Mouse (Mus musculus) adrenal gland, adult (tissue): ENCODE results near the gene Limch1.

Experiments
- DNase-seq, 2 experiments: peaks; one replicate each; pipeline ENCODE4 v3.0.0; 2022 to 2023; ENCODE audit warnings: low spot score in 1 of 2; ENCODE audit not compliant: inconsistent age in 2 of 2

The Limch1 gene

DNA sequence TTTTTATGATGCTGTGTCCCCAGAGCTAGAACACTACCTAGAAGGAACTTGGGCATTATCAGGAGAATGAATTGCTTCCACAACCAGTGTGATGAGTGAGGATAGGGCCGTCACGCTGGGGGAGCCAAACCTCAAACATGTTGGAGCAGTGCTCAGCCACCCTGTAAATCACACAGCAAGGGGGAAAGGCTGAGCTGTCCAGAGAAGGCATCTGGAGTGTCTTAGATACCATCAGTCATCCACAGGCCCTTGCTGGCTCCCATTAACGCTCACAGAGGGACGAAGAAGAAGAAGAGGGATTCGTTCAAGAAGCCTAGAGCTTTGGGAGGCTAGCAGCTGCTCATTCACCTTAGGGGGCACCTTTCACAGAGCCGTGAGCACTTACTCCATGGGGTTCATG is 219.8 kb downstream of the Limch1 start:
- no peak for DNase-seq

DNA sequence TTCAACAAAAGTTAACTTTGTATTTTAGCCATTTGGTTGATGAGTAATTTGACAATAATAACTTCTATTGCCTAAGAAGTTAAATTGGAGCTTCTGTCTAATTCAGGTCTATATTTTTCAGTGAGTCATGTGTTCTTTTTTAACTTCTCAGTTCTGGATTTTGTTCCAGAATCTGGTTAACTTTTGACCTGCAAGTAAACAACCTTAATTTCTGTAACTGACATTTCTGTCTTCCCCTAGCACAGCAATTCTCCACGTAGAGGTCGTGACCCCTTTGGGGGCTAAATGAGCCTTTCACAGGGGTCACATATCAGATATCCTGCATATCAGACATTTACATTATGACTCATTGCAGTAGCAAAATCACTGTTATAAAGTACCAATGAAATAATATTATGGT is 221.5 kb downstream of the Limch1 start:
- DNase-seq = no peak

DNA sequence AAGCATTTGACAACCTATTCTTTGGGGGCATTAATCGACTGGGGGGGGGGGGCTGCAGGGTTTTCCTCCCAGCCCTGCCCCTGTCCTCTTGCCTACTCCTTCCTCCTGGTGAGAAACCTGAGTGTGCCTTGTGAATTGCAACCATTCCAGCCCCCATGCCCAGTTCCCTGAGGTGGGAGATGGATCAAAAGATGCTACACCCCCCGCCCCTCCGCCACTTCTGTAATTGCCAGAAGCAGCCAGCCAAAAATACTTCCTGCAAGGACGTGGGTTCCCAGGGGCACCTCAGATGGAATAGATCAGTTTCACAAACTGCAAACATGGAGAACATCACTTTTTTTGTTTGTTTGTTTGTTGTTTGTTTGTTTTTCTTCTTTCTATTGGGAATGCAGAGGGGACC is 222.0 kb downstream of the Limch1 start:
- no peak for DNase-seq

DNA sequence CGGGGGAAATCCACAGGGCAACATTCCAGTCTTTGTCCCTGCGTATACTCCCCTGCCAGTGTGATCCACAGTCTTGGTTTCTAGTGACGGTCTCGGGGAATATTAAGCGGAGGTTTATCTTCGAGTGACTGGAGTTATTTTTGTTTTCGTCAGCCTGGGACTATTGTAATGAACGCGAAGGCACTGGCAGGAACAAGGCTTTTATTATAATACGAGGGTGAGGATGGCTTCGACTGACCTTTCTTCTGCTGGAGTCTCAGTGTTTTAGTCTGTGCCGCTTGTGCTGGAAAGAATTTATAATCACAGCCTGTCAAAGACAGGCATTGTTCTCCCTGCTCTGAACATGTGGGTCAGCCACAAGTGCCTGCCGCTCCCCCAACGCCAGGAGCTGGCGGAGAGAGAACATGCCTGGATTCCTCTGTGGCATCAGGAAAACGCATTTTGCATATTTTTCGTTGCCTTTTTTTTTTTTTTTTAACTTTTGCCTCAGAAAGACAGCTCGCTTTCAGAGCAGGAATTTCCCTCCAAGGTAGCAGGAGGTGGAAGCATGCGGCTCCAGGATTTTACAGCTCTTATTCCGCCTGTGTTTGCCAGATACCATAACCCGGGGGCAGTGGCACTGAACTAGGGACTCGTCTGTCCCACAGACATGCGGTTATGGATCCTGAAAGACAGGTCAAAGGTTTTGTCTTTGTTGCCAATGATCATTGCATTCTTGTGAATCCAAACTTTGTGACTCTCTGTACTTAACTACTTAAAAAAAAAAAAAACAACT is 222.6 kb downstream of the Limch1 start:
- DNase-seq = peak; percentile 32 to 63

DNA sequence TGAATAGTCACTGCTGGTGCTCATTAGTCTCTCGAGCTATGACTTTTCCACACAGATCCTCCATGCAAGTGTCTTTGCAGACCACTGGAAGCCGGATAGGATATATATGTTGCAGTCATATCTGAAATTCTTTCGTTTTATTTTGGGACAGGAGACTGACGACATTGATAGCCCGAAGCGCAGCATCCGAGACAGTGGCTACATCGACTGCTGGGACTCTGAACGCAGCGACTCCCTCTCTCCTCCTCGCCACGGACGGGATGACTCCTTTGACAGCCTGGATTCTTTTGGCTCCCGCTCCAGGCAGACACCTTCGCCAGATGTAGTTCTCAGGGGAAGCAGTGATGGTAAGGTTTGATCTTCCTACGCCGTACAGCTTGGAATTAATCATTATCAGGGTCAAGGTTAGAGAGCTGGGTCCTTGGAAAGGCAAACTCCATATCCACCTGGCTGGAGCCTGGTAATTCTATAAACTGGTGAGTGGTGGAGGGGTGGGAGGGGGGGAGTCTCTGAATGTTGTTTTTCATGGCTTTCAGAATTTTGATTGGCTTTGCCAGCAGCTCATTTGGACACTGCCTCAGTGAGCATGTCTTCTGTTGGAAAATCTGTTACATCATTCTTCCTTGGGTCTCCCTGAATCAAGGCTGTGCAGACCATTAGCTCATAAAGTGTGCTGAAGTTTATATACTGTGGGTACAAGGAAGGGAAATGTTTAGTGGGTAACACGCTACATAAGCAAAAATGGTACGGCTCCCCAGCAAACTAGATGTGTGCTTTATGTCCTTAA is 223.5 kb downstream of the Limch1 start:
- DNase-seq = no peak

DNA sequence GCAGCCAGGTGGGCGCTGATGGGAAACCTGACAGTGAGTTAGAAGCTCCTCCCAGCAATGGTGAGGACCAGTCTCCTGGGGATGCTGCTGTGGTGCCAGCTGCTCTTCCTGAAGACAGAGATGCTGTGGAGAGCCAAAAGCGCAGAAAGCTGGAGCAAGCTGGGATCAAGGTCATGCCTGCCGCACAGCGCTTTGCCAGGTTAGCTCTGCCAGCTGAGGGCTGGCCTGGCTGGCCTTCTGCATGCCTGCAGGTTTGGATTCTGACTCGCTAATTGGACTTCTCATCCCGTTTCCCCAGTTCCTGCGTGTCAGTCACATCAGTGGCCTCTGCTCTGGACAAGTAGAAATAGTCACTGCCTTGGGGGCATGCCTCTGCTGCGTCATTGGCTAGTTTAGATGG is 230.0 kb downstream of the Limch1 start:
- peak; percentile 38 to 72 for DNase-seq

DNA sequence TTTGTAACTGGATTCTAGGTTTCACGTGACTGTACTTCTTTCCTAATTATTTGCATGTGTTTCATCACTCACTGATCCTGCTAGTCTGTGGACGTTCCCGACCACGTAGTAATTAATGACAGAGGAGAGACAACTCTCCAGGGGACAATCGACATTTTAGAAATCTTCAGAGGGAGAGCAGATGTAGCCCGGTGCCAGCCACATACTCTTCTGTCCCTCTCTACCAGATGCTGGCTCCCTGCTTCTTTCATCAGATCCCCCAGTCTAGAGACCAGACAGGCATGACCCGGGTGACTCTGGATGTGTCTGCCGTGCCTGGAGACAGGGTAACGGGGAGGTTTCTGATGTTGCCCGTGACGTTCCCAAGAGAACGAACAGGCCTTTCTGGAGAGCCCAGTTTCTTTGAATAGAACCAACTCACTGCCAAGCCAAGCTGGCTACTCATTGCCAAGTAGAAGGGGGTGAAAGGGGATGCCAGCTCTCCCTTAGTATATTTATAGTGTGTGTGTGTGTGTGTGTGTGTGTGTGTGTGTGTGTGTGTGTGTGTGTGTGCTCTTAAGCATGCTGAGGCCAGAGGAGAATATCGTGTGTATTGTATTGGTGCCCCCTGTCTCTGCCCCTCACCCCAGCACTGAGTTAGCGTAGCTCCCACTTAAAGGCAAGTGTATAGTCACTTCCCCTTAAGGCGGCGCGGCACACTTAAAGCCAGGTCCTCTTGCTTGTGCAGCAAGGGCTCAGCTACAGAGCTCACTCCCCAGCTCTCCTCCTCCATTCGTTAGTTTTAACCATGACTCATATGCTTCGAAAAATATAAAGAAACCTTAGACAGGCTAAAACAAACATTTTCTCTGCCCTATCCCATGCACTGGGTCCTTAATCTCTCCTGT is 233.9 kb downstream of the Limch1 start:
- DNase-seq = peak in 1 of 2 experiments; percentile 66

DNA sequence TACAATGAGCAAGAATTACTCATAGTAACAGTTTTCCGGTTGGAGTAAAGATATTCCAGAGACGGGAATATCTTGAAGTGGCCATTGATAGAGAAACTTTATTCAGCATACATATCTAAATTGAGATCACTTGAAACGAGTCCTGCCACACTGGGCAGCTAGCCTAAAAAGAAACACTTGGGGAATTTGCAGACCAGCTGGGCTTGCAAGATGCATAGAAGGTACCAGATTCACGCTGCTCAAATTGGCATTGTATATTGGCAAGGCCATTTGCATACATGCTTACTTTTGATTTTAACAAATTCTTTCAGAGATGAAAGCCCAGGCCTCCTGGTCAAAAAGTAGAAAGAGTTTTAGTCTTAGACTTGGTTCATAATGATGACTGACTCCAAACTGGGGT is 235.2 kb downstream of the Limch1 start:
- no peak for DNase-seq

DNA sequence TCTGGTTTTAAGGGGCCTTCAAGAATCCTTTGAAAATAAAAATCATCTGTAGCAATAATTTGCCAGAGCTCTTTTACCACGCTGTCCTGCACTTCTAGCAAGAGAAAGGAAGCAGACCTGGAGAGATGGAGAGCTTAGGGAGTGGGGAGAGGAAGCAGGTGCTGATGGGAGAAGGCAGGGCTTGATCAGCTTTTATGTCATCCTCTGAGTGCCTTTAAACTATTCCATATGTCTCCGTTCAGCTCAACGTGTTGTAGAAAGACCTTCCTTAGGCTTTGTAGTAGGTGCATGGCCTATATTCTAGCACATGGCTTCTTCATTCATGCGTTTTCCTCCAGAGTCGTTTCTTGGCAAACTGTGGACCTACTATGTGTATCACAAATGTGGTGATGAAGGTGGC is 237.5 kb downstream of the Limch1 start:
- DNase-seq = no peak

DNA sequence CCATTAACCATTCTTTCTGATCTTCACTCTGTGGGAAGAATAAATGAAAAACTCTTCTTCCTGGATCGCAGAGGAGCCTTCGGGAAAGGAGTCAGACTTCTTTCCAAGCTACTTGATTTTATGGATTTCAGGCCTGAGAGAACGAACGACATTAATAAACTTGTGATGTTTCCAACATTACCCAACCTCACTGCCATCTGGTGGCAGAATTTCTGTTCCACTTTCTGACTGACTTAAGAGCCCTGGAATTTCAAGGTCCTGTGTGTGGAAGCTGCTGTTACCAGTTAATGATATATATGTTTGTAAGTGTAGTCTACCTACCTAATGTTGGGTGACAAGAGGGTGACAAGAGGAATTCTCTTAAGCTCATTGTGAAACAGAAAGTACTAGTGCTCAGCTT is 243.3 kb downstream of the Limch1 start:
- peak; percentile 24 to 81 for DNase-seq

DNA sequence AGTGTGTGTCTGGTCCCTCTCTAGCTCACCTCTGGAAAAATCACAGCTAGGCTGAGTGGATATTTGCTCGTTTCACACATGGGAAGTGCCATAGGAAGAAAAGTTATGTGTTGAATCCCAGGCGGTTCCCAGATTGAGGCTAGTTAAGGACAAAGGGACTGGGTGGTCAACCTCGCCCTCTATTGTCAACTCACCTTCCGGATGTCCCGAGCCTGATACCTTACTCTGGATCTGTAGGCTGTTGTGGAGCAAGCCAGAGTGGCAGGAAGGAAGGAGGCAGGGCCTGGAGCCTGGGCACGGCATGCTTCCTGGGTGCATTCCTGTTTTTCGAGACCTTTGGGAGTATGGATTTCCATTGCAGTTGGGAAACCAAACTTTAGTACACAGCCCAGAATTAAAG is 243.9 kb downstream of the Limch1 start:
- no peak for DNase-seq

DNA sequence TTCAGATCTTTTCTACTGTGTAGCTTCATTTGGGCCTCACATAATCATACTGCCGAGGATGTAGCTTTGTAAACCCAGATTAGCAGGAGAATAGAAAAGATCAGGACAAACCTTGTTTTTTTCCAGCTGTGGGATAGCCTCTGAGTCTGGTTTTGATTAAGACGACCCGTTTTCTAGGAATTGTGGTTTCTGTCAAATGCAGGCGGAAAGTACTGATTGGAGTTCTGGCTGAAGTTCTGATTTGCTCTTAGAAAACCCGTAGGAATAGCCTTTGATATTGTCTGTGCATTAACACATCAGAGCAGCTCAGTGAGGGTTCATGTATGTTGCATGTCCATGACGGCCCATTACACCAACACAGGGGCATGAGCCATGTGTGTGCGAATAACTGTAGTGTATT is 246.8 kb downstream of the Limch1 start:
- no peak for DNase-seq

DNA sequence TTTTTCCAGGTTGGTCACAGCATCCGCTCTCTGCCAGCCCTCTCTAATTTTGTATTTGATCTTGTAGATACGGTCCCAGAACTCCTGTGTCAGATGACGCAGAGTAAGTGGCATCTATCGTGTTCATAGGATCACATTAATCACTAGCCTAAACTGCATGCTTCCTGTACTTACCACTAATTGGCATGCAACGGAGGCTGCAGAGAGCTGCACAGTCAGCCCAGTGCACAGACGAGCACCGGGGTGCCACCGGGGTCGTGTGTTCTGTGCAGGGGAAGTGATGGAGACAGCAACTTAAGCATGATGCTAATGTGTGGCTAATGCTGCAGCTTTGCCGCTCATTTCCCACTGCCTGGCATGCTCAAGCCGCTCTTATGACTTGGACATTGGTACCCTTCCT is 247.4 kb downstream of the Limch1 start:
- no peak for DNase-seq

DNA sequence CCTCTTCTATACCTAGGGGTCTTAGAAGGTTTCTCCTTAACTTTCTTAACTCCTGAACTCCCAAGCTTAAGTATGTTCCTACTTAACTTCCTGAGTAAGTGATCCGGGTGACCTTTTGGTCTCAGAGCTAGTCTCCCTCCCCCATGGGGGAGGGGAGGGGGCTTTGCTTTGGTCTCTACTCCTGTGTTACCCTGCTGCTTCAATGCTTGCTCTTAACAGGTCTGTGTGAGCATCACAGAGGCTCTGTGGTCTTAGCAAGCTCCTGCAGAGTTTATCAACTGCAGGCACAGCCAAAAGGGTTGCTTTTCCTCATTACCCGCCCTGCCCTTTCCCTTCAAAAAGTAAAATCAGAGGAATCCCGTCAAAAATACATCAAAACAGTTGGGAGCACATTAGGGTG is 250.5 kb downstream of the Limch1 start:
- peak in 1 of 2 experiments; percentile 21 for DNase-seq

DNA sequence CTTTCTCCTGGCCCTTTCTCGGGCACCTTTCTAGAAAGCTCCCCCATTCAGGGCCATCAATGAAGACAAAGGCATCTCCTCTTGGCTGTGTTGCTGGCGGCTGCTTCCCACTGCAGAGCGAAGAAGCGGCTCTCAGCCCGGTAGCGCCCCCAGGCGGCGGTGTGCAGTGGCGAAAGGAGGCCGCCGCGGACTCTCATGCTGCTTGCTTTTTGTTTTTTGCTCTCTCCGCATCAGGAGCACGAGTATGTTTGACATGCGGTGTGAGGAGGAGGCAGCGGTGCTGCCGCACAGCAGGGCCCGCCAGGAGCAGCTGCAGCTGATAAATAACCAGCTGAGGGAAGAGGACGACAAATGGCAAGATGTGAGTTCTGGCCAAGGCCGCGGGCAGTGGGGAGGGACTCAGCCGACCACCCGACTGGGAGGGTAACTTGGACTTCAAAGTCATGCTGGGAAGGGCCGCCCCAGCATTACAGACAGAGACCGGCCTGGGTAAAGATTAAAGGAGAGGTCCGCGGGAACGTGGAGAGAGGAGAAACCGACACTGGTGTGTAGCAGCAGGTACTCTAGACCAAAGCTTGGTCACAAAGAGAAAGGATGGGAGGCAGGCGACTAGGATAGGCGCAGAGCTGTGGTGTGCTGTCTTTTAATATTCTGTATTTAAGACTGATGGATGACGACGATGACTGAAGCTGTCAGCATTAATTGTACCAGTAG is 251.4 kb downstream of the Limch1 start:
- DNase-seq = peak; percentile 78 to 93

DNA sequence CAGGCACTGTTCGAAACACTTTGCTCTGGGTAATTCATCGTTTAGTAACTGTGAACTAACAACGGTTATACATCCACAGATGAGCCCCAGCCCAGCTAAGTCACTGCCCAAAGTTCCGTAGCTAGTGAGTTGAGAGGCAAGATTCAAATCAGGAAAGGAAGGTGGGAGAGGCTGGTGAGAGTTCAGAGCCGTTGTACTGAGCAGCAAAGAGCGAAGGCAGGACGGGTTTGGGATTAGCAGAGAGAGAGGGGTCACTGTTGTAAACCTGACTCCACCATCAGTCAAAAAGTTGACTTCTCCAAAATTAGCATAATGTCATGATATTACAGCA is 251.9 kb downstream of the Limch1 start:
- no peak for DNase-seq

DNA sequence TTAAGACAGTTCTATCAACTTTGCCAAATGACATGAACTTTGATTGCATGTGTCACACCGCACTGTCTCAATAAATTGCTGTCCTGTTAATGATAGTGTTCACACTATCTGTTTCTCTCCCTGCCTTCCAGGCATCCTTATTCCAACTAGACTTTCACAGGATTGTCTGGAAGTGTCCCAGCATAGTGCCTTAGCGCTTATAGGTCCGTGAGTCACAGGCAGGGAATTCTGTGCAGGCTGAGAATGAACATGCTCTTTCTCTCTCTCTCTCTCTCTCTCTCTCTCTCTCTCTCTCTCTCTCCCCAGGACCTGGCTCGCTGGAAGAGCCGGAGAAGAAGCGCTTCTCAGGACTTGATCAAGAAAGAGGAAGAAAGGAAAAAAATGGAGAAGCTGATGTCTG is 252.7 kb downstream of the Limch1 start:
- no peak for DNase-seq

DNA sequence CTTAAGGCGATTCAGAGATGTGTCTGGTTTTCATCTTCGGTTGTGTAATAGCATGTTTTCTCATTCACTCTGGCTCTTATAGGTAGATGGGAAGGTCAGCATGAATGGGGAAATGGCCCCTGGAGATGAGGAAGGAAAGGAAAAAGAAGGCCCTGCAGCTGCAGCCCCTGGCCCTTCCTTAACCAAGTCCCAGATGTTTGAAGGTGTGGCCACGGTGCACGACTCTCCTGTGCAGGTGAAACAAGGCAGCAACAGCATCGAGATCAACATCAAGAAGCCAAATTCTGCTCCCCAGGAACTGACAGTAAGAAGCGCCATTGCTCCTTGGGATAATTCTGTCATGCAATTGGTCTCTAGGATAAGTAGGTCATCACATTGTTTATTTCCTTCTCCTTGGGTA is 256.7 kb downstream of the Limch1 start:
- no peak for DNase-seq

DNA sequence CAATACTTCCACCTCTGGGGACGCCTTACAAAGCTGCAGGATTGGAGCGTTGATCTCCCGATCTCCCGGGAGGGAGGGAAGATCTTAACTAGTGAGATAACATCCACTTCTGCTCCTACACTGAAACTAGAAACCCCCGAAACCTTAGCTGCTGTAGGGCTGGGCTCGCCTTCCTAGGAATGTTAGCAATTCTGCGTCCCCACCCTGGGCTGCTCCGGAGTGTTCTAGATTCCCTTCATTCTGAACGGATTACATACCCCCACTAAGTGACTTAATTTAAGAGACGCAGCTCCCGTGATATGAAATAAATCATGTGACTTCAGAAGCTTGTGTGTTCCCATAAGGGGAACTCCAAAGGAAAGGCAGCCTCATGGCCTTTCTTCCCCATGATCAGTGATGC is 259.0 kb downstream of the Limch1 start:
- no peak for DNase-seq

DNA sequence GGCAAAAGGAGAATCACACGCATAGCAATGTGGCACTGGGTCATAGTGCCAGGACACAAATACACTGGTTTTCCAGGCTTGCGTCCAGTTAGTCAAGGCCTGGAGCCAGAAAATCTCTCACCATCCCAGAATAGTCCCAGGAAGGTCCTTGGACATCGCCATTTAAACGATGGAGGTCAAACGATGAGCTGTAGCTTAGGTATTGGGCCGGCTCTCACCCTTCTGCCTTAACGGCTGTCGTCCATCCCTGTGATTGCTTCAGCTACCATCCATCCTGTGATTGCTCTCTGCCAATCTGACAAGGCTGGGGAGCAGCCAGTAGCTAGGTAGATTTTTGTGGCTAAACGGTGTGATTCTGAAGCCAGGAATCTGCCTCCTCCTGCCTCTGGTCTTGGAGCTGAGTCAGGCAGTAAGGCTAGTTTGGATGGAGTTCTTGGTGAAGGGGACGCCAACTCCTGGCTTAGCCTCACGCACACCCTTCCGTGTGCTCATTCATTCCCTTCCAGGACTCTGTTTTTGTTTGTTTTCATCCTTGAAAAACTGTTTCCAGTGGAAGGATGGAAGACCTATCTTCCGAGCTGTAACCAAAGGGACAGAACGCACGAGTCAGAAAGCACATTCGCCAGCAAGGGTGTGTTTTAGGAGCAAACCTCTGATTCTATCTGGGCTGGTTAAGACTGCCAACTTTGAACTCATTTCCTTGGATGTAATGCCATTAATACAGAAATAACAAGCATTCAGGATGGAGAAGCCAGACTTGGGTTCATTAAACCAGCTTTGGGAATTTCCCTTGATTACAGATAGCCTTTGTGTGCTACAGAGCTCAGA is 265.6 kb downstream of the Limch1 start:
- peak; percentile 74 to 92 for DNase-seq
